Mouse (Mus musculus) olfactory bulb, adult 2 months (tissue): Measurements from ENCODE around the gene Dsel. TPM values are rescaled to one million over a fixed set of nuclear protein-coding genes. Genes with fewer than 3 reads are reported as not detected.

Source experiments
- H3K27ac ChIP-seq: fragments of 200-500 bp; 2 replicates; pipeline ENCODE4 v1.5.1; 2012; ENCODE audit warnings: low read depth, low read length; ENCODE audit not compliant: insufficient read depth
- H3K4me1 ChIP-seq: fragments of 200-500 bp; 2 replicates; pipeline ENCODE4 v1.6.1; 2012; ENCODE audit warnings: low read length; ENCODE audit not compliant: control insufficient read depth, insufficient read depth
- H3K4me3 ChIP-seq: fragments of 200-500 bp; 2 replicates; pipeline ENCODE4 v1.5.1; 2012; ENCODE audit warnings: mild to moderate bottlenecking, low read depth, low read length, moderate library complexity; ENCODE audit not compliant: insufficient read depth
- CTCF ChIP-seq: fragments of 200-500 bp; IDR thresholded peaks from 2 replicates; pipeline ENCODE4 v1.5.1; 2012; ENCODE audit warnings: low read depth, mild to moderate bottlenecking, low read length, moderate library complexity; ENCODE audit not compliant: insufficient read depth
- POLR2A ChIP-seq: fragments of 200-500 bp; IDR thresholded peaks from 2 replicates; pipeline ENCODE4 v1.6.1; 2012; ENCODE audit warnings: mild to moderate bottlenecking, low read depth, low read length, moderate library complexity; ENCODE audit not compliant: insufficient read depth
- WGBS: fragments of 180-500 bp; shearing (Covaris S2); methylation state at CpG from one replicate; pipeline ENCODE4 v1.1.7; 2018; 5-methylcytosine and 5-hydroxymethylcytosine counted together
- polyA plus RNA-seq: library from polyadenylated mRNA; stranded (reverse); fragments of >200 nt; gene quantifications from 2 replicates; pipeline ENCODE4 v1.2.4, GENCODE M21; 2012; ENCODE audit warnings: low replicate concordance; ENCODE audit not compliant: missing spikeins, insufficient read depth, insufficient read length

Gene Dsel
- polyA plus RNA-seq, 1 experiment = not detected

- 76% methylated on average over 2 of the region's 2 CpGs for WGBS
Observed at GRCm38 (mm10) chr1:111833583-111834225, 31.0 kb downstream of the Dsel start.

More at GRCm38 (mm10) chr1:111833583-111834225, 31.0 kb downstream of the Dsel start:
- no peak for TF ChIP-seq CTCF
- TF ChIP-seq POLR2A = no peak
- Histone ChIP-seq H3K4me1 (no peaks in the 10 kb centered on the region), H3K4me3 (no peak overlapping the region), H3K27ac (no peak overlapping the region)
